Mouse (Mus musculus): ENCODE data around the gene Gramd4. TPM values are rescaled to one million over a fixed set of nuclear protein-coding genes. Genes with fewer than 3 reads are reported as not detected.

Gramd4 gene
- total and polyA plus RNA-seq, 2 experiments from 2014 or later, result 16.2 to 35.0 TPM

DNA sequence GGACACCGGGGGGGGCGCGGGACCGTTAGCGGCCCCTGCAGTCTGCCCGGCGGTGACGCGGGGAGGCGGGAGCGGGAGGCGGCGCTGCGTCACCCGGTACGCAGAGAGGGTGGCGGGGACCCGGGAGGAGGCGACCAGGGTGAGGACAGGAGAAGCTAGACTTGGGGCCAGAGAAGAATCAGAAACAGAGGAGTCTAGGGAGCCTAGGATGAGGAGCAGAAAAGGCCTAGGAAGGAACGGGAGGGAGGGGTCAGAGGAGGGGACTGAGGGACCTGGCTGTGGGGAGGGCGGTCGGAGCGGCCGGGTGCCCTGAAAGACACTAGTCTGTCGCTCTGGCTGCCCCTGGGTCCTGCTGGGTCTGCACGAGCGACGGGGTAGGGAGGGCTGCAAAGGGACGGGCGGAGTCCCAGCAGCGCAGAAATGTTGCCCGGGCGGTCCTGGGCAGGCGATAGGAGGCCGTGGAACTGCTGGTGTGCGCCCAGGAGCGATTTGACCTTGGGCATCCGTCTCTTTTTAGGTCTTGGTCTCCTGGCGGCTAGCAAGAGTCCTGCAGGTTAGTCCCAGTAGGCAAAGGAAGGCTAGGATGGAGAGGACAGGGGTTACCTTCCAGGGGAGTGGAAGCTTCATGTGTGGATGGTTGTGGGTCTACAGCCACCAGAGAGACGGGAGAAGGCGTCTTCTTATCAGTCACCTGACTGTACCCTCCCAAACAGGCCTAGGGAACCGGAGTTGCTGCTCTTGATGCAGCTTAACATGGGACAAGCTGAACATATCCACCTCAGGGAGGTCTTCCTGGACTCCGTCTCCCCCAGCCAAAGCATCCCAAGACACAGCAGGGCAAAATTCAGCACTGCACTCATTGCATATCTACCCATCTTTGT lies 128.4 kb downstream of the Gramd4 start, which contains the start of gene Cerk:
Gene Cerk, minus strand, starts transcription at position 453 of the 881 bp plus-strand sequence.
- DNase-seq (ENCODE audit: low spot score), result peak; percentile 90
- under 1% methylated on average over 43 of the region's 43 CpGs for WGBS
- peaks cover 53% of the 10 kb centered on the region for H3K4me1 ChIP-seq (ENCODE audit: control insufficient read depth, insufficient read depth)

DNA sequence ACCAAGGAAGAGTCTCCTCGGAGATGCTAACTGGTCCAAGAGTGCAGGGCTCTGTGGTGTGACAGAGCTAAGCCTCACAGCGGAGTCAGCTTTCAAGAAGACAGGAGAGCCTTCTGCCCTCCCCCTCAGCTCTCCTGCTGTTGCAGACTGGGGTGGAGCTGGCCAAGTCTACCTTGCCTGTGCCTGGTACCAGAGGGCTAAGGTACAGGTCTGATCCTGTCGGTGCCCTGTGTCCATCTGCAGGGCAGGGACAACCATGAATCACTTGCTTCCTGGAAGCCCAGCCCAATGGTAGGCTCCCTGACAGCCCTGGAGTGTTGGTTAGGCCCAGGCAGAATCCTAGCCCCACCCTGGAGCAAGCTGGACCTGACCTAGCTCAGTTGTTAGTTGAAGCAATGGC lies 129.2 kb downstream of the Gramd4 start:
- ATAC-seq (ENCODE audit: insufficient read depth, low read depth) (no peak), DNase-seq (ENCODE audit: low spot score) (no peak)
- Histone ChIP-seq H3K9me3 (replicated peaks; ENCODE audit: control insufficient read depth, low read length) (no peaks in the 10 kb centered on the region), H3K4me3 (ENCODE audit: low read depth, low read length) (no peak overlapping the region), H3K9ac (replicated peaks; ENCODE audit: low read depth, low read length) (no peak overlapping the region), H3K36me3 (replicated peaks; ENCODE audit: control insufficient read depth, insufficient read depth, low read length) (no peaks in the 10 kb centered on the region), H3K4me2 (ENCODE audit: low read depth, low read length) (peak overlapping the region; percentile 85; the same call in 1 of the 2 replicates), H3K27me3 (ENCODE audit: control insufficient read depth, insufficient read depth, low read length) (no peaks in the 10 kb centered on the region), H3K4me1 (ENCODE audit: control insufficient read depth, insufficient read depth) (peaks cover 46% of the 10 kb centered on the region), H3K27ac (ENCODE audit: low read depth) (peak overlapping the region; percentile 96; the same call in 1 of the 2 replicates)
- WGBS, result 49% methylated on average over 3 of the region's 3 CpGs
- TF ChIP-seq CTCF (IDR thresholded peaks at IDR 0.05; ENCODE audit: low read depth), result no peak
- no peak for TF ChIP-seq EP300 (IDR thresholded peaks at IDR 0.05; ENCODE audit: low read depth)

More for the DNA sequence above, 128.4 kb downstream of the Gramd4 start, which contains the start of gene Cerk:
- peak within 1 kb of the TSS; percentile 92 for H3K9ac ChIP-seq (replicated peaks; ENCODE audit: low read depth, low read length)
- H3K4me3 ChIP-seq (ENCODE audit: low read depth, low read length), result peak within 1 kb of the TSS; percentile 85
- H3K36me3 ChIP-seq (replicated peaks; ENCODE audit: control insufficient read depth, insufficient read depth, low read length), result no peaks in the 10 kb centered on the region
- ATAC-seq (ENCODE audit: insufficient read depth, low read depth), result peak; percentile 68
- no peaks in the 10 kb centered on the region for H3K9me3 ChIP-seq (replicated peaks; ENCODE audit: control insufficient read depth, low read length)
- no peaks in the 10 kb centered on the region for H3K27me3 ChIP-seq (ENCODE audit: control insufficient read depth, insufficient read depth, low read length)
- H3K27ac ChIP-seq (ENCODE audit: low read depth), result peak within 1 kb of the TSS; percentile 96
- H3K4me2 ChIP-seq (ENCODE audit: low read depth, low read length), result peak within 1 kb of the TSS; percentile 85
- TF ChIP-seq CTCF (IDR thresholded peaks at IDR 0.05; ENCODE audit: low read depth) (peak; percentile 63), EP300 (IDR thresholded peaks at IDR 0.05; ENCODE audit: low read depth) (no peak)

Other genes with a start within 250 kb of the Gramd4 start
- 31.0 and 96.8 TPM in 2 replicates for gene Cdpf1, start 246.0 kb upstream of the Gramd4 start, total RNA-seq (2014; rRNA removed; ENCODE audit: low replicate concordance)
- gene Cdpf1, start 246.0 kb upstream of the Gramd4 start, polyA plus RNA-seq (2015; fragmentation: Nextera tagmentation; extraction: Ambion mirVana), result 45.9 and 49.9 TPM in 2 replicates
- gene Pkdrej, start 236.0 kb upstream of the Gramd4 start, total RNA-seq (2014; rRNA removed; ENCODE audit: low replicate concordance), result 2.4 and 2.7 TPM in 2 replicates
- 0.54 and 0.66 TPM in 2 replicates for gene Pkdrej, start 236.0 kb upstream of the Gramd4 start, polyA plus RNA-seq (2015; fragmentation: Nextera tagmentation; extraction: Ambion mirVana)
- 11.6 and 14.7 TPM in 2 replicates for gene Ttc38, start 225.4 kb upstream of the Gramd4 start, total RNA-seq (2014; rRNA removed; ENCODE audit: low replicate concordance)
- 6.9 and 7.6 TPM in 2 replicates for gene Ttc38, start 225.4 kb upstream of the Gramd4 start, polyA plus RNA-seq (2015; fragmentation: Nextera tagmentation; extraction: Ambion mirVana)
- gene Gtse1, start 197.9 kb upstream of the Gramd4 start, total RNA-seq (2014; rRNA removed; ENCODE audit: low replicate concordance), result 17.9 and 23.3 TPM in 2 replicates
- 6.3 and 6.7 TPM in 2 replicates for gene Gtse1, start 197.9 kb upstream of the Gramd4 start, polyA plus RNA-seq (2015; fragmentation: Nextera tagmentation; extraction: Ambion mirVana)
- gene Trmu, start 178.4 kb upstream of the Gramd4 start, total RNA-seq (2014; rRNA removed; ENCODE audit: low replicate concordance), result 20.3 and 35.0 TPM in 2 replicates
- gene Trmu, start 178.4 kb upstream of the Gramd4 start, polyA plus RNA-seq (2015; fragmentation: Nextera tagmentation; extraction: Ambion mirVana), result 34.3 and 35.4 TPM in 2 replicates
- 17.4 and 18.0 TPM in 2 replicates for gene Celsr1, start 23.9 kb upstream of the Gramd4 start, total RNA-seq (2014; rRNA removed; ENCODE audit: low replicate concordance)
- 0.80 and 0.97 TPM in 2 replicates for gene Celsr1, start 23.9 kb upstream of the Gramd4 start, polyA plus RNA-seq (2015; fragmentation: Nextera tagmentation; extraction: Ambion mirVana)
- gene Cerk, start 128.4 kb downstream of the Gramd4 start, total RNA-seq (2014; rRNA removed; ENCODE audit: low replicate concordance), result 25.3 and 28.2 TPM in 2 replicates
- gene Cerk, start 128.4 kb downstream of the Gramd4 start, polyA plus RNA-seq (2015; fragmentation: Nextera tagmentation; extraction: Ambion mirVana), result 12.1 and 14.5 TPM in 2 replicates
- 26.6 and 31.4 TPM in 2 replicates for gene Tbc1d22a, start 156.8 kb downstream of the Gramd4 start, total RNA-seq (2014; rRNA removed; ENCODE audit: low replicate concordance)
- gene Tbc1d22a, start 156.8 kb downstream of the Gramd4 start, polyA plus RNA-seq (2015; fragmentation: Nextera tagmentation; extraction: Ambion mirVana), result 9.7 and 10.0 TPM in 2 replicates

All from heart, postnatal 0 days (tissue).